Mouse (Mus musculus) lung, postnatal 0 days (tissue): Measurements from ENCODE around the gene Nap1l4. TPM values are rescaled to one million over a fixed set of nuclear protein-coding genes. Genes with fewer than 3 reads are reported as not detected.
A peak's percentile ranks its signal among the peaks of the same experiment; 100 is the strongest.

Experiments used
- ATAC-seq: fragments of 200-750 bp; cut with Nextera tagmentation; 2 replicates; pipeline ENCODE4 v1.8.0; 2017; ENCODE audit warnings: moderate library complexity
- DNase-seq: peaks from one replicate; pipeline ENCODE4 v3.0.0-alpha.2; 2016; ENCODE audit warnings: low spot score
- H3K27ac ChIP-seq: fragments of 300-500 bp; sonication (generic); 2 replicates; pipeline ENCODE4 v1.5.1; 2014; ENCODE audit warnings: antibody characterized with exemption, mild to moderate bottlenecking, low read length, mixed read lengths
- H3K27me3 ChIP-seq: fragments of 300-500 bp; sonication (generic); replicated peaks from 2 replicates; pipeline ENCODE4 v1.6.1; 2014; ENCODE audit warnings: low read length, mixed read lengths; ENCODE audit not compliant: insufficient read depth
- H3K36me3 ChIP-seq: fragments of 300-500 bp; sonication (generic); 2 replicates; pipeline ENCODE4 v1.6.1; 2014; ENCODE audit warnings: low read length, mixed read lengths; ENCODE audit not compliant: insufficient read depth
- H3K4me1 ChIP-seq: fragments of 300-500 bp; sonication (generic); 2 replicates; pipeline ENCODE4 v1.6.1; 2014; ENCODE audit warnings: antibody characterized with exemption, low read depth, low read length, mixed read lengths; ENCODE audit not compliant: insufficient read depth
- H3K4me2 ChIP-seq: fragments of 300-500 bp; sonication (generic); replicated peaks from 2 replicates; pipeline ENCODE4 v1.6.1; 2014; ENCODE audit warnings: low read depth, mild to moderate bottlenecking, low read length, moderate library complexity, mixed read lengths
- H3K4me3 ChIP-seq: fragments of 300-500 bp; sonication (generic); 2 replicates; pipeline ENCODE4 v1.5.1; 2014; ENCODE audit warnings: low read depth, low read length
- H3K9ac ChIP-seq: fragments of 300-500 bp; sonication (generic); replicated peaks from 2 replicates; pipeline ENCODE4 v1.6.1; 2014; ENCODE audit warnings: low read depth, mild to moderate bottlenecking
- H3K9me3 ChIP-seq: fragments of 300-500 bp; sonication (generic); 2 replicates; pipeline ENCODE4 v1.6.1; 2016; ENCODE audit warnings: low read length, mixed read lengths
- CTCF ChIP-seq: IDR thresholded peaks from 2 replicates; pipeline ENCODE4 v1.5.1; 2016; ENCODE audit warnings: antibody characterized with exemption, mild to moderate bottlenecking
- EP300 ChIP-seq: IDR thresholded peaks from 2 replicates; pipeline ENCODE4 v1.6.1; 2016; ENCODE audit warnings: antibody characterized with exemption, mild to moderate bottlenecking, control low read depth
- WGBS: fragments of 180-500 bp; shearing (Covaris S2); extraction: QIAGEN DNeasy Blood & Tissue Kit; methylation state at CpG from one replicate; pipeline ENCODE4 v1.1.7; 2014; 5-methylcytosine and 5-hydroxymethylcytosine counted together
- polyA plus RNA-seq: library from polyadenylated mRNA; unstranded; fragments of >200 nt; fragmentation: Nextera tagmentation; extraction: Ambion mirVana; gene quantifications from 2 replicates; pipeline ENCODE4 v1.2.1, GENCODE M21; 2015

Nap1l4 gene
- polyA plus RNA-seq, 1 experiment from 2014 or later = 107 TPM

DNA sequence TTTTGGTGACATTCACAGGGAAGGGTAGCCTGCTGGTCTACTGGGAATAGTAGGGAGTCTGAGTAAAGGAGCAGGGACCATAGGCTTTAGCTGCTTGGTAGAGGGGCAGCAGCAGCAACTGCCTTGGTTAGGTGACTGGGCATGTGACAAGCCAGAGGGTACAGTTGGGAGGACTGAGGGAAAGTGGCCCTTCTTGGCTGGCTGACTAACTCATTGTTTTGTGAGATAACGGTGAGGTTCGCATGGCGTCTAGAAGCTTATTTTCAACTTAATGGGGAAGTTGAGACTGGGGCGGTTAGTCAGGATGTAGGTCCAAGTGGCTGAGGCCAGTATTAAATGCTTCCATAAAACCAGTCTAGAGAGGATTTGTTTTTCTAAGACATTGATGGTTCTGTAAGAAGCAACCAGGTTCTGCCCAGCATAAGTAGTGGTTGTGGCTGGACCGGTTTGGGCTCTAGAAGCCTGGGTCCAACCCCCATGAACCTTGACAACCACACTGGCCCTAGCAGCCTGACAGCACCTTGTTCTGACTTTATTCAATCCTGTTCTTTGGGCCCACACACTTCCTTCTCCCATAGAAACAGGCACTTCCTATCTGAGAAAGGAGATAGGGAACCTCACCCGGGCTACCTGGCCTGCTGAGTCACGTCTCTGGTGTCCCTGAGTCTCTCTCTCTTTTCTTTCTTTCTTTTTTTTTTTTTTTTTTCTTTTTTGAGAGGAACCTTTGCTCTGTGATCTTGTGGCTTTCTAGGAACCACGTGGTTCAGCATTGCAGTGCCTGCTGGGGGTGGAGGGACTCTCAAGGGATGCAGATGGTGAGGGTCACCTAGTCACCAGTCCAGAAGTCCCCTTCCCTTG lies 53.6 kb downstream of the Nap1l4 start:
- no peak for DNase-seq
- no peaks in the 10 kb centered on the region for H3K36me3 ChIP-seq
- no peak overlapping the region for H3K4me2 ChIP-seq
- H3K27ac ChIP-seq = no peak overlapping the region
- WGBS = 62% methylated on average over 8 of the region's 8 CpGs
- no peaks in the 10 kb centered on the region for H3K27me3 ChIP-seq
- TF ChIP-seq CTCF (no peak), EP300 (no peak)
- no peak for ATAC-seq
- H3K9me3 ChIP-seq = no peaks in the 10 kb centered on the region
- no peak overlapping the region for H3K9ac ChIP-seq
- H3K4me1 ChIP-seq = no peaks in the 10 kb centered on the region
- no peak overlapping the region for H3K4me3 ChIP-seq

DNA sequence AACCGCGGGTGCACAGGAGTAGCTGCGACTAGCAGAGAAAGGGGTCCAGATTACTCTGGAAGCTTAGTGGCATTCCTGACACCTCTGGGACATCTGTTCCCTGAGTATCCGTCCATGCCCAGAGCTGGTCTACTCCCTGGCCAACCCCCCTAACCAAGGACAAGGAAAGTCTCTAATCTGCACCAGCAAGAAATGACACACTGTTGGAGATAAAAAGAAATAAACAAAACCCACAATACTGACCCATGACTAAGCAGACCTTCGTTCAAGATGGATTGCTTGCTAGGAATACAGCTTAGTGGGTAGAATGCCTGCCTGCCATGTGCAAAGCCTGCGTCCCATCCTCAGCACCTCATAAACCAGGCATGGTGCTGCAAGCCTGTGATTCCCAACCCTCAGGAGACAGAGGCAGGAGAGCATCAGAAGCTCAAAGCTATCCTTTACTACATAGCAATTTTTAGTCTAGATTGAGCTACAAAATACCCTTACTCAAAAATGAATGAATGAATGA lies 55.2 kb downstream of the Nap1l4 start:
- no peaks in the 10 kb centered on the region for H3K36me3 ChIP-seq
- no peaks in the 10 kb centered on the region for H3K27me3 ChIP-seq
- TF ChIP-seq CTCF (no peak), EP300 (no peak)
- H3K9me3 ChIP-seq = no peaks in the 10 kb centered on the region
- peak; percentile 37 for ATAC-seq
- no peak overlapping the region for H3K4me3 ChIP-seq
- no peak for DNase-seq
- 60% methylated on average over 6 of the region's 6 CpGs for WGBS
- no peaks in the 10 kb centered on the region for H3K4me1 ChIP-seq
- H3K9ac ChIP-seq = no peak overlapping the region
- no peak overlapping the region for H3K4me2 ChIP-seq
- H3K27ac ChIP-seq = no peak overlapping the region

DNA sequence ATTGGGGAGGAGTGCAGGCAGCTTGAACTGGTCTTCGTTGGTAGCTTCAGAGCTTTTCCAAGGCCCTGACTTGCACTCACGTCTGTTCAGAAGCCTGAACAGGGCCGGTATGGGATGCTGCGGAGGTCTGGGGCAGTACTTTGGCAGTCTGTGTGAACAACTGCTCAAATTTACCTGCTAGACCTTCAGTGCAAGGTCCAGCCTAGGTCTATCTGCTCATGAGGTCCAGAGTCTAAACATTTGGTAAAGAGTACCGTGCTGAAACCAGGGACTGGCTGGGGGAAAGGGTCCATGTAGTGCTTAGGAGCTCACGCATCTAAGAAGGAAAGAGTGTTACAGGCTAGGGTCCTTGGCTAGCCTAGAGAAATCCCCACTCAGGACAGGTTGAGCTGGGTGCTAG lies 59.2 kb downstream of the Nap1l4 start:
- DNase-seq (no peak), ATAC-seq (no peak)
- WGBS = 77% methylated on average over 6 of the region's 6 CpGs
- no peak overlapping the region for H3K9ac ChIP-seq
- H3K36me3 ChIP-seq = no peaks in the 10 kb centered on the region
- no peak overlapping the region for H3K4me3 ChIP-seq
- H3K27ac ChIP-seq = no peak overlapping the region
- no peaks in the 10 kb centered on the region for H3K4me1 ChIP-seq
- H3K9me3 ChIP-seq = no peaks in the 10 kb centered on the region
- H3K4me2 ChIP-seq = no peak overlapping the region
- no peaks in the 10 kb centered on the region for H3K27me3 ChIP-seq
- TF ChIP-seq CTCF (no peak), EP300 (no peak)

DNA sequence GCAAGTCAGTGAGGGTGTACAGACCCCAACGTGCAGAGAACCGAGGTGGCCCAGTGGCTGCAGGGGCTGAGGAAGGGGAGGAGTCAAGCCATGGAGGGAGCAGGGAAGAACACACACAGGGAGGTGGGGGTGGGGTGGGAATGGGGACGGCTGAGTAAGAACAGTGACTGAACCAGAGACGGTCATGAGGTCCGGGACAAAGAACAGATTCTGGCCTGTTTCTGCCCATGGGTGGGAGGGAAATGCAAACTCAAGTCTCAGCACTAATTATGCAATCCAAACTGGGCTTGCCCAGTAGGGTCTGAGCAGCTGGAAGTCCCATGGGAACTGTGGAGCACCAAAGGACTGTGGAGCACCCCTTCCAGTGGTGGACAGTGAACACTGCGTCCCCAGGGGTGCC lies 66.4 kb downstream of the Nap1l4 start:
- H3K4me2 ChIP-seq = no peak overlapping the region
- H3K9me3 ChIP-seq = no peaks in the 10 kb centered on the region
- TF ChIP-seq EP300 (no peak), CTCF (no peak)
- no peaks in the 10 kb centered on the region for H3K36me3 ChIP-seq
- no peaks in the 10 kb centered on the region for H3K4me1 ChIP-seq
- H3K9ac ChIP-seq = no peak overlapping the region
- DNase-seq = no peak
- no peak overlapping the region for H3K4me3 ChIP-seq
- 0 out of 2 replicates have a peak, but pooled peaks have one; percentile 13 for ATAC-seq
- 19% methylated on average over 6 of the region's 6 CpGs for WGBS
- H3K27ac ChIP-seq = no peak overlapping the region
- H3K27me3 ChIP-seq = no peaks in the 10 kb centered on the region

DNA sequence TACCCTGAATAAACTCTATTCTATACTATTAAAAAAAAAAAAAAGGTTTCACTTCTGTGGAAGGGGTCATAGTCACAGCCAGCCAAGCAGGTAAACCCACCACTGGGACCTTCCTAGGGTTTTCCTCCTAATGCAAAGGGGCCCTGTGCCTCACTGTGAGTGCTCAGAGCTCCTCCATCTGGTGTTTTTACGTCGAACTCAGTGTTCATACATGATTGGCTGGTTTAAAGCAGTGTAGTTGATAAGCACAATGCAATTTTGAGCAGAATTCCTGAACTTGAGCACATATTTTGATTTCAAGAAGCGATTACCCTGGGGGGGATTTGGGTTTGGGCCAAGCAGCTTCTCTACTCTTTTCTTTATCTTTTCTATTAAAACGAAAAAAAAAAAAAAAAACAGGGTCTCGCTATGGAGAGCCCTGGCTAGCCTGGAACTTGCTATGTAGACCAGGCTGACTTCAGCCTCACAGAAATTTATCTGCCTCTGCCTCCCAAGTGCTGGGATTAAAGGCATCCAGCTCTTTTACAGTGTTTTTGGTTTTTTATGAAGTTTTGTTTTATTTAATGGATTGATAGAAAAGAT lies 67.0 kb downstream of the Nap1l4 start:
- Histone ChIP-seq H3K9me3 (no peaks in the 10 kb centered on the region), H3K36me3 (no peaks in the 10 kb centered on the region), H3K9ac (no peak overlapping the region), H3K4me1 (no peaks in the 10 kb centered on the region), H3K27ac (no peak overlapping the region), H3K4me2 (no peak overlapping the region), H3K27me3 (no peaks in the 10 kb centered on the region), H3K4me3 (no peak overlapping the region)
- ATAC-seq (no peak), DNase-seq (no peak)
- TF ChIP-seq EP300 = no peak
- TF ChIP-seq CTCF = no peak
- 37% methylated on average over 5 of the region's 5 CpGs for WGBS

DNA sequence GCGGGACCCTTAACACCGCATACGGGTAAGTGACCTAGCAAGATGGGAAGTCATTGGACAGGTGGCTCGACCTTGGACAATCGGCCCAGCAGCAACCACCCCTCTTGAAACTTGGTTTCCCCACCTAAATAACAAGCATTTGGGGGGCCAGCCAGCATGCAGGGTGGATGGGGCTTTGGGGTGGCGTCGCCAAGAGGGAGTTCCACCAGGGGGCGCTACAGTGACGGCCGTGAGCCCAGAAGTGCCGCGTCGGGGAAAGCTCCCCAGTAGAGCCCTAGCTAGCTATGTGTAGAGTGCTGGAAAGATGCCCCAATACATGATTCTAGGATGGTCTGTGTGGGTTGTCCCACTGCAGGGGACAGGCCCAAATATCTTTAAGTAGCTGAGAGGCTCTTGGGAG lies 68.4 kb downstream of the Nap1l4 start:
- H3K9ac ChIP-seq = no peak overlapping the region
- H3K27me3 ChIP-seq = no peaks in the 10 kb centered on the region
- H3K4me3 ChIP-seq = no peak overlapping the region
- ATAC-seq (peak; percentile 69), DNase-seq (peak; percentile 79)
- 30% methylated on average over 13 of the region's 13 CpGs for WGBS
- H3K36me3 ChIP-seq = no peaks in the 10 kb centered on the region
- H3K9me3 ChIP-seq = no peaks in the 10 kb centered on the region
- no peak overlapping the region for H3K27ac ChIP-seq
- H3K4me1 ChIP-seq = no peaks in the 10 kb centered on the region
- H3K4me2 ChIP-seq = no peak overlapping the region
- TF ChIP-seq CTCF (peak; percentile 85), EP300 (no peak)
